Mouse (Mus musculus) midbrain, embryonic 11.5 days (tissue): ENCODE results near the gene Irak1bp1. TPM values are rescaled to one million over a fixed set of nuclear protein-coding genes. Genes with fewer than 3 reads are reported as not detected.

Experiments
- ATAC-seq: fragments of 200-750 bp; cut with Nextera tagmentation; 2 replicates; pipeline ENCODE4 v1.8.0; 2017; ENCODE audit warnings: moderate TSS enrichment, moderate library complexity; ENCODE audit not compliant: low FRiP score
- DNase-seq: peaks from one replicate; pipeline ENCODE4 v3.0.0; 2015; ENCODE audit warnings: low spot score; ENCODE audit errors: missing footprints
- H3K27ac ChIP-seq: fragments of 300-500 bp; sonication (generic); 2 replicates; pipeline ENCODE4 v1.5.1; 2014; ENCODE audit warnings: low read depth, low read length
- H3K27me3 ChIP-seq: fragments of 300-500 bp; sonication (generic); 2 replicates; pipeline ENCODE4 v1.6.1; 2014; ENCODE audit warnings: mild to moderate bottlenecking, low read length, moderate library complexity, mixed read lengths; ENCODE audit not compliant: control insufficient read depth, insufficient read depth
- H3K36me3 ChIP-seq: fragments of 300-500 bp; sonication (generic); 2 replicates; pipeline ENCODE4 v1.6.1; 2014; ENCODE audit warnings: mild to moderate bottlenecking, low read length, moderate library complexity, mixed read lengths; ENCODE audit not compliant: control insufficient read depth, insufficient read depth
- H3K4me1 ChIP-seq: fragments of 300-500 bp; sonication (generic); 2 replicates; pipeline ENCODE4 v1.6.1; 2014; ENCODE audit warnings: low read length; ENCODE audit not compliant: control insufficient read depth, insufficient read depth
- H3K4me2 ChIP-seq: fragments of 300-500 bp; sonication (generic); 2 replicates; pipeline ENCODE4 v1.6.1; 2014; ENCODE audit warnings: mild to moderate bottlenecking, moderate library complexity
- H3K4me3 ChIP-seq: fragments of 300-500 bp; sonication (generic); 2 replicates; pipeline ENCODE4 v1.5.1; 2014; ENCODE audit warnings: low read depth, low read length
- H3K9ac ChIP-seq: fragments of 300-500 bp; sonication (generic); 2 replicates; pipeline ENCODE4 v1.6.1; 2014; ENCODE audit warnings: low read length
- H3K9me3 ChIP-seq: fragments of 300-500 bp; sonication (generic); 2 replicates; pipeline ENCODE4 v1.6.1; 2016; ENCODE audit warnings: low read length; ENCODE audit not compliant: control insufficient read depth
- WGBS: fragments of 180-500 bp; shearing (Covaris S2); extraction: QIAGEN DNeasy Blood & Tissue Kit; methylation state at CpG from one replicate; pipeline ENCODE4 v1.1.7; 2014; 5-methylcytosine and 5-hydroxymethylcytosine counted together
- polyA plus RNA-seq: library from polyadenylated mRNA; unstranded; fragments of >200 nt; fragmentation: Nextera tagmentation; extraction: Ambion mirVana; gene quantifications from 2 replicates; pipeline ENCODE4 v1.2.1, GENCODE M21; 2014

Irak1bp1 gene
- 31.3 and 34.2 TPM in 2 replicates for polyA plus RNA-seq

DNA sequence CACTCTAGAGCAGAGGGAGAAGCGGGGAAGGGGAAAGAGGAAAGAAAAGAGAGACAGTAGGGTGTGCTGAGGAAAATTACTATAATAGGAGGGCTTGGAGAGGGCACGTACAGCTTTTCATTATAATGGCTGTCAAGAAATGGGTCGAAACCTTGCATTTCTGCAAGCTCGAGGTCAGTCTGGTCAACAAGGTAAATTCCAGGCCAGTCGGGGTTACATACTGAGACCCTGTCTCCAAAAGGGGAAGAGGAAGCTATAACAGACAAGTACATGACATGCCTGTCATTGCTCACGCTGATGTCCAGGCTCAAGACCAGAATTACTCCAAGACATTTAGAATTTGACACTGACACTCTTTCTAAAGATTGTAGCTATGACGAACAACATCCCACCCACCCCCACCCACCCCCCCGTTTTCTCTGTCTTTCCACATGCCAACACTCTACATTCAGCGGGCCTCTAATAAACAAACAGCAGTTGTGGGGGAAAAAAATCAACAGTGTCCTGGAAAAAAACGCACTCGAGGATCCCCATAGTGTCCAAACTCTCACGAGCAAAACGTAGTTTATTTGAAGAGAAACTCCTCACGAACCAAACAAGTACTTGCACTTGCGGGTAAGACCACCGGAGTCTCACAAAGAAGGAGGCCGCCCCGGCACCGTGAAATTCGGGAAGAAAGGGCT, at the start of gene Irak1bp1:
Gene Irak1bp1 (plus strand): TSS at position 534 of the 683 bp plus-strand sequence.
- Histone ChIP-seq H3K27ac (peak within 1 kb of the TSS; percentile 91), H3K27me3 (no peaks in the 10 kb centered on the region), H3K4me1 (peaks cover 6% of the 10 kb centered on the region), H3K9me3 (no peaks in the 10 kb centered on the region), H3K4me3 (peak within 1 kb of the TSS; percentile 70), H3K9ac (peak within 1 kb of the TSS; percentile 79), H3K4me2 (peak within 1 kb of the TSS; percentile 54), H3K36me3 (no peaks in the 10 kb centered on the region; the same call in 1 of the 2 replicates)
- 11% methylated on average over 20 of the region's 20 CpGs for WGBS
- DNase-seq (peak; percentile 90), ATAC-seq (peak; percentile 18)

DNA sequence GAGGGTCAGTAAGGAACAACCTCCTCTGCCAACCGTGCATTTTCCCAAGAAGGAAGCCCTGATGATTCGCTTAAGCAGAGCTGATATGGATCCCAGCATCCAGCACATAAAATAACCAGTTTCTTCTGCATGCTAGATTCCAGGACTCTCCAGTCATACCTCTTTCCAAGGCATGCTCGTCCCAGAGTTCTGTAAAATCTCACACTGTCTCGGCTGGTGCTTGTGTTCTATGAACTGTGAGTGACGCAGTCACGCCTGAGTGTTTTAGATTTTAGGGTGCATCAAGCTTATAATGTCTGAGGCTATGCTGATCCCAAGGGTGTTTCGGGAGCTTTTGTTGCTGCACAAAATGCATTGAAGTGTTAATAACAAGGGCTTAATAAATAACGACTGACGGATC, 41.0 kb upstream of the Irak1bp1 start:
- H3K9ac ChIP-seq = no peak overlapping the region
- no peaks in the 10 kb centered on the region for H3K9me3 ChIP-seq
- H3K4me3 ChIP-seq = no peak overlapping the region
- 62% methylated on average over 9 of the region's 9 CpGs for WGBS
- H3K27me3 ChIP-seq = no peaks in the 10 kb centered on the region
- no peak for ATAC-seq
- H3K27ac ChIP-seq = no peak overlapping the region
- H3K36me3 ChIP-seq = no peaks in the 10 kb centered on the region
- H3K4me1 ChIP-seq = no peaks in the 10 kb centered on the region
- H3K4me2 ChIP-seq = no peak overlapping the region
- no peak for DNase-seq

GRCm38 (mm10) chr9:82800360-82800759, 29.0 kb upstream of the Irak1bp1 start:
- Histone ChIP-seq H3K36me3 (no peaks in the 10 kb centered on the region), H3K4me1 (no peaks in the 10 kb centered on the region), H3K27ac (no peak overlapping the region), H3K4me3 (no peak overlapping the region), H3K4me2 (no peak overlapping the region), H3K27me3 (no peaks in the 10 kb centered on the region), H3K9me3 (no peaks in the 10 kb centered on the region), H3K9ac (no peak overlapping the region)
- DNase-seq (no peak), ATAC-seq (no peak)
- WGBS = 92% methylated on average over 8 of the region's 8 CpGs

DNA sequence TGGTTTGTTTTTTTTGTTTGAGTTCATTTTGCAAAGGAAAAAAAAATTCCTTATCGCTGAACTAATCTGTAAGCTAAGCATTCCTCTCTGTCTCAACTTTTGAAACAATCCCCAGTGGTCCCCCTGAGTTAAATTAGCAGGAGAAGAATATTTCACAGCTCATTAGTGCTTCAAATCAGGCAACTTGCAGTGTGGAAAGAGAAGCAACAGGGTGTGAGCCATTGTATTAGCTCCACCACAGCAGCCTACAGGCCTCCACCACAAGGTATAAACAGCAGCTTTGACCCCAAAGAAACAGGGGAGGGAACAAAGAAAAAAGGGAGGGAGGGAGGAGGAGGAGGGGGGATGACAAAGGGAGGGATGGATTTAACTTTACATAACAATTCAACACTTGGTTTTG, 22.2 kb upstream of the Irak1bp1 start:
- ATAC-seq = peak; percentile 88
- Histone ChIP-seq H3K27me3 (no peaks in the 10 kb centered on the region), H3K9me3 (no peaks in the 10 kb centered on the region), H3K9ac (no peak overlapping the region), H3K36me3 (no peaks in the 10 kb centered on the region), H3K4me1 (peaks cover 6% of the 10 kb centered on the region), H3K4me3 (no peak overlapping the region), H3K27ac (no peak overlapping the region), H3K4me2 (no peak overlapping the region)
- 6% methylated on average over 1 of the region's 1 CpGs for WGBS
- DNase-seq = peak; percentile 84

- no peak overlapping the region for H3K9ac ChIP-seq
- no peaks in the 10 kb centered on the region for H3K36me3 ChIP-seq
- H3K27me3 ChIP-seq = no peaks in the 10 kb centered on the region
- no peak overlapping the region for H3K4me2 ChIP-seq
- peaks cover 6% of the 10 kb centered on the region for H3K4me1 ChIP-seq
- no peak overlapping the region for H3K27ac ChIP-seq
- ATAC-seq = peak; percentile 75
- no peak overlapping the region for H3K4me3 ChIP-seq
- 27% methylated on average over 5 of the region's 5 CpGs for WGBS
- no peak for DNase-seq
- no peaks in the 10 kb centered on the region for H3K9me3 ChIP-seq
These were observed 21.7 kb upstream of the Irak1bp1 start for GRCm38 (mm10) chr9:82807635-82808034.

GRCm38 (mm10) chr9:82812172-82812963, 17.0 kb upstream of the Irak1bp1 start:
- Histone ChIP-seq H3K4me1 (peaks cover 3% of the 10 kb centered on the region; the same call in 1 of the 2 replicates), H3K4me3 (no peak overlapping the region), H3K9me3 (no peaks in the 10 kb centered on the region), H3K36me3 (no peaks in the 10 kb centered on the region), H3K27me3 (no peaks in the 10 kb centered on the region), H3K27ac (no peak overlapping the region), H3K9ac (no peak overlapping the region), H3K4me2 (no peak overlapping the region)
- no peak for ATAC-seq
- no peak for DNase-seq
- 59% methylated on average over 12 of the region's 12 CpGs for WGBS

DNA sequence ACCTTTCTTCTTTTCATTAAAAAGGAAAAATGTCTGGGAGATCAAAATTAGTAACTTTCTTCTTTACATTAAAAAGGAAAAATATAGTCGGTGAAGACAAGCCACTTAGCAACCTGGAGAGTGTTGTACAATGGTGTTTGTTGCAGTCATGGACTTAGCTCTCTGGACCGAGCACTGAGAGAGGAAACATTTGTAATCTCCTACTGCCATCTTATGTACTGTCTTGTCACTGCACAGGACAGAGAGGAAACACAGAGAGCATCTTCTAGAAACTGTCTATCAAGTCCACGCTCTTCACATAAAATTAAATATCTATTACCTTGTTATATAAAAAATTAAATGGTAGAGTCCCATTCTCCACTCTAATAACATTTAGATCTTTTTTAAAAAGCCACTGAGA, 14.8 kb upstream of the Irak1bp1 start:
- WGBS = 55% methylated on average over 3 of the region's 3 CpGs
- H3K4me3 ChIP-seq = no peak overlapping the region
- peak; percentile 88 for DNase-seq
- H3K36me3 ChIP-seq = no peaks in the 10 kb centered on the region
- no peak overlapping the region for H3K9ac ChIP-seq
- H3K4me1 ChIP-seq = no peaks in the 10 kb centered on the region
- ATAC-seq = peak; percentile 68; the same call in 1 of the 2 replicates
- no peak overlapping the region for H3K27ac ChIP-seq
- no peaks in the 10 kb centered on the region for H3K27me3 ChIP-seq
- no peaks in the 10 kb centered on the region for H3K9me3 ChIP-seq
- H3K4me2 ChIP-seq = no peak overlapping the region

- H3K36me3 ChIP-seq = no peaks in the 10 kb centered on the region
- ATAC-seq = no peak
- no peaks in the 10 kb centered on the region for H3K27me3 ChIP-seq
- DNase-seq = no peak
- no peak overlapping the region for H3K4me2 ChIP-seq
- no peak overlapping the region for H3K4me3 ChIP-seq
- no peak overlapping the region for H3K9ac ChIP-seq
- H3K4me1 ChIP-seq = no peaks in the 10 kb centered on the region
- H3K27ac ChIP-seq = no peak overlapping the region
- H3K9me3 ChIP-seq = no peaks in the 10 kb centered on the region
These were observed 14.0 kb upstream of the Irak1bp1 start for GRCm38 (mm10) chr9:82815257-82815785.

GRCm38 (mm10) chr9:82826426-82826825, 2.9 kb upstream of the Irak1bp1 start:
- H3K4me3 ChIP-seq = no peak overlapping the region
- no peak overlapping the region for H3K27ac ChIP-seq
- H3K27me3 ChIP-seq = no peaks in the 10 kb centered on the region
- no peaks in the 10 kb centered on the region for H3K9me3 ChIP-seq
- 91% methylated on average over 6 of the region's 6 CpGs for WGBS
- ATAC-seq (no peak), DNase-seq (no peak)
- no peaks in the 10 kb centered on the region; the same call in 1 of the 2 replicates for H3K36me3 ChIP-seq
- H3K9ac ChIP-seq = no peak overlapping the region
- no peak overlapping the region for H3K4me2 ChIP-seq
- H3K4me1 ChIP-seq = peaks cover 4% of the 10 kb centered on the region
